14 mouse cellular contexts compared by ENCODE assay signal in the genomic region with DNA sequence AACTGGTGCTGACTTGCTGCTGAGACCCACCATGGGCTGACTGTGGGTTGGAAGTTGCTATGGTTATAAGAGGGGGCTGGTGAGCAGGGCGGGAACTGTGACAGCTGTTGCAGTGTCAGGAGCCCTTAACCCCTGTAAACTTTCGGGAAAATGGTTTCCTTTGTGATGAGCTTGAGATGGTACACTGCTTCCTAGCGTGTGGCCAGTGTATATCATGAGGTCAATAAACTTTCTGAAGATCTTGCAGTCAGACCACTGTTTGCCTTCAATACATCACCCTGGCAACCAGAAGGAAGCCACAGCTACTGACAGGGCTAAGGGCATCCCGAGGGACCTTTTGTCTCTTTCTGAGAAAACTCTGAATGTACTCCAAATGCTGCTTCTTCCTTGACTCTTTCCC.
A peak's percentile ranks its signal among the peaks of the same experiment; 100 is the strongest.
DNase-seq lines count a peak whose midpoint lies in the region; ATAC-seq and TF ChIP-seq lines count a peak whose summit lies in the region.
"Had no signal": no experiment of that assay in that cellular context is flagged by ENCODE, and none has a peak within 500 bp of the region (broad histone marks: within the 10 kb centered on the region; RNA-seq: fewer than 3 reads in every experiment).

No protein-coding gene starts in this region.

- ATAC-seq in lung, embryonic 14.5 days (ENCODE audit: insufficient read depth), result 0 out of 2 replicates have a peak, but pooled peaks have one; percentile 24
- ATAC-seq in lung, postnatal 0 days, result no peak
- peak; percentile 89 for ATAC-seq in hindbrain, postnatal 0 days
- ATAC-seq in neural tube, embryonic 12.5 days (ENCODE audit: low FRiP score, low read depth), result peak; percentile 94
- no peak for ATAC-seq in forebrain, embryonic 16.5 days
- ATAC-seq: intestine, embryonic 16.5 days had no signal

- no peaks in the 10 kb centered on the region for H3K36me3 ChIP-seq in lung, embryonic 14.5 days (ENCODE audit: insufficient read depth)
- no peaks in the 10 kb centered on the region for H3K36me3 ChIP-seq in lung, postnatal 0 days (ENCODE audit: insufficient read depth, low read length)
- no peaks in the 10 kb centered on the region for H3K36me3 ChIP-seq in hindbrain, postnatal 0 days (ENCODE audit: insufficient read depth, low read length)
- no peaks in the 10 kb centered on the region for H3K36me3 ChIP-seq in neural tube, embryonic 12.5 days
- no peaks in the 10 kb centered on the region for H3K36me3 ChIP-seq in forebrain, embryonic 16.5 days (ENCODE audit: control insufficient read depth, insufficient read depth)

- H3K4me2 ChIP-seq in lung, embryonic 14.5 days, result no peak overlapping the region
- H3K4me2 ChIP-seq in lung, postnatal 0 days (replicated peaks; ENCODE audit: low read depth, low read length), result no peak overlapping the region
- no peak overlapping the region for H3K4me2 ChIP-seq in hindbrain, postnatal 0 days (ENCODE audit: low read depth, low read length)
- H3K4me2 ChIP-seq in neural tube, embryonic 12.5 days (replicated peaks), result no peak overlapping the region
- H3K4me2 ChIP-seq in forebrain, embryonic 16.5 days (ENCODE audit: low read length), result no peak overlapping the region

- DNase-seq in lung, embryonic 14.5 days, result no peak
- DNase-seq in lung, postnatal 0 days (ENCODE audit: low spot score), result no peak
- peak; percentile 49 for DNase-seq in embryo, embryonic 9.5 days (ENCODE audit: extremely low spot score)
- DNase-seq in hindbrain, postnatal 0 days (ENCODE audit: low spot score), result peak; percentile 38
- DNase-seq in cerebellum, adult 9-10 months, result no peak
- DNase-seq: cerebellum, adult 11-12 months; gastrocnemius, postnatal 14 days; kidney, postnatal 25 days; lung, postnatal 4 days; right cerebral cortex, postnatal 4 days had no signal

- no peaks in the 10 kb centered on the region for H3K9me3 ChIP-seq in lung, embryonic 14.5 days (ENCODE audit: low read depth, low read length)
- H3K9me3 ChIP-seq in lung, postnatal 0 days (ENCODE audit: low read length), result no peaks in the 10 kb centered on the region
- no peaks in the 10 kb centered on the region for H3K9me3 ChIP-seq in hindbrain, postnatal 0 days (ENCODE audit: low read length)
- no peaks in the 10 kb centered on the region for H3K9me3 ChIP-seq in neural tube, embryonic 12.5 days
- no peaks in the 10 kb centered on the region for H3K9me3 ChIP-seq in forebrain, embryonic 16.5 days (ENCODE audit: control insufficient read depth, low read length)

- TF ChIP-seq CTCF in lung, embryonic 14.5 days (IDR thresholded peaks at IDR 0.05; ENCODE audit: low read depth), result no peak
- no peak for TF ChIP-seq CTCF in lung, postnatal 0 days (IDR thresholded peaks at IDR 0.05)
- TF ChIP-seq CTCF in hindbrain, postnatal 0 days (IDR thresholded peaks at IDR 0.05; ENCODE audit: low read depth), result no peak

- WGBS in lung, embryonic 14.5 days, result 36% methylated on average over 4 of the region's 4 CpGs
- WGBS in lung, postnatal 0 days, result 55% methylated on average over 4 of the region's 4 CpGs
- WGBS in hindbrain, postnatal 0 days, result 14% methylated on average over 4 of the region's 4 CpGs
- WGBS in neural tube, embryonic 12.5 days, result 4% methylated on average over 4 of the region's 4 CpGs
- WGBS in forebrain, embryonic 16.5 days, result 61% methylated on average over 4 of the region's 4 CpGs

- no peak overlapping the region for H3K4me3 ChIP-seq in lung, embryonic 14.5 days (ENCODE audit: low read depth, low read length)
- no peak overlapping the region for H3K4me3 ChIP-seq in lung, postnatal 0 days (ENCODE audit: low read depth, low read length)
- H3K4me3 ChIP-seq in hindbrain, postnatal 0 days (ENCODE audit: low read length), result no peak overlapping the region
- no peak overlapping the region for H3K4me3 ChIP-seq in neural tube, embryonic 12.5 days
- H3K4me3 ChIP-seq in forebrain, embryonic 16.5 days (replicated peaks; ENCODE audit: low read length), result no peak overlapping the region

- no peaks in the 10 kb centered on the region for H3K27me3 ChIP-seq in lung, embryonic 14.5 days (ENCODE audit: insufficient read depth, low read length)
- H3K27me3 ChIP-seq in lung, postnatal 0 days (replicated peaks; ENCODE audit: insufficient read depth, low read length), result no peaks in the 10 kb centered on the region
- H3K27me3 ChIP-seq in hindbrain, postnatal 0 days (ENCODE audit: insufficient read depth, low read length), result no peaks in the 10 kb centered on the region
- no peaks in the 10 kb centered on the region for H3K27me3 ChIP-seq in neural tube, embryonic 12.5 days (replicated peaks)
- H3K27me3 ChIP-seq in forebrain, embryonic 16.5 days (replicated peaks; ENCODE audit: control insufficient read depth, insufficient read depth, low read length), result no peaks in the 10 kb centered on the region

- no peak overlapping the region for H3K27ac ChIP-seq in lung, embryonic 14.5 days (ENCODE audit: low read depth)
- H3K27ac ChIP-seq in lung, postnatal 0 days (ENCODE audit: low read length), result no peak overlapping the region
- H3K27ac ChIP-seq in hindbrain, postnatal 0 days, result no peak overlapping the region
- H3K27ac ChIP-seq in neural tube, embryonic 12.5 days, result no peak overlapping the region
- no peak overlapping the region for H3K27ac ChIP-seq in forebrain, embryonic 16.5 days (ENCODE audit: low read length)
- H3K27ac ChIP-seq: liver, embryonic 14.5 days had no signal

- no peak for TF ChIP-seq EP300 in lung, postnatal 0 days (IDR thresholded peaks at IDR 0.05)

- no peak overlapping the region for H3K9ac ChIP-seq in lung, embryonic 14.5 days
- no peak overlapping the region for H3K9ac ChIP-seq in lung, postnatal 0 days (replicated peaks; ENCODE audit: low read depth)
- H3K9ac ChIP-seq in hindbrain, postnatal 0 days (replicated peaks; ENCODE audit: low read length), result no peak overlapping the region
- no peak overlapping the region for H3K9ac ChIP-seq in neural tube, embryonic 12.5 days
- H3K9ac ChIP-seq in forebrain, embryonic 16.5 days (replicated peaks; ENCODE audit: low read depth, low read length), result no peak overlapping the region
- H3K9ac ChIP-seq: liver, embryonic 14.5 days had no signal

- no peaks in the 10 kb centered on the region for H3K4me1 ChIP-seq in lung, embryonic 14.5 days (ENCODE audit: insufficient read depth)
- H3K4me1 ChIP-seq in lung, postnatal 0 days (ENCODE audit: insufficient read depth, low read depth, low read length), result no peaks in the 10 kb centered on the region
- no peaks in the 10 kb centered on the region for H3K4me1 ChIP-seq in hindbrain, postnatal 0 days (ENCODE audit: insufficient read depth, low read length)
- H3K4me1 ChIP-seq in neural tube, embryonic 12.5 days, result peaks cover 12% of the 10 kb centered on the region
- no peaks in the 10 kb centered on the region for H3K4me1 ChIP-seq in forebrain, embryonic 16.5 days (replicated peaks; ENCODE audit: control insufficient read depth, insufficient read depth, low read length)

Comparison
In these comparisons a context has a peak if more than half of its experiments do, and no peak if none do; other contexts are left out.
1. ATAC-seq: peak in lung, embryonic 14.5 days (single experiment), hindbrain, postnatal 0 days (single experiment) and neural tube, embryonic 12.5 days (single experiment); none in lung, postnatal 0 days (single experiment) and forebrain, embryonic 16.5 days (single experiment).
2. DNase-seq: peak in embryo, embryonic 9.5 days (single experiment) and hindbrain, postnatal 0 days (single experiment); none in lung, embryonic 14.5 days (single experiment), lung, postnatal 0 days (single experiment) and cerebellum, adult 9-10 months (single experiment).